Mouse (Mus musculus) layer of hippocampus, adult 18-20 months (tissue): Measurements from ENCODE around the gene P4ha2. TPM values are rescaled to one million over a fixed set of nuclear protein-coding genes. Genes with fewer than 3 reads are reported as not detected.
A peak's percentile ranks its signal among the peaks of the same experiment; 100 is the strongest.

Source experiments
- DNase-seq, 2 experiments: peaks; one replicate each; pipeline ENCODE4 v3.0.0; 2022; ENCODE audit warnings: low spot score in 2 of 2
- long read RNA-seq: library from polyadenylated mRNA; stranded (forward); transcript quantifications from one replicate; pipeline ENCODE4 v2.0.0, GENCODE M21; 2021
- total RNA-seq, 2 experiments: library from RNA; stranded (reverse); gene quantifications; 2 replicates each; pipeline ENCODE4 v1.2.3; 2021

The P4ha2 gene
- total RNA-seq, result 10 to 100 TPM; 26.9 to 30.7 TPM
- long read RNA-seq, transcript P4ha2-201 (16 exons, 2,230 nt), result minor isoform, 7 of 24 reads
- long read RNA-seq, transcript P4ha2-202 (16 exons, 2,263 nt), result major isoform, 10 of 24 reads
- long read RNA-seq, partial matches to known transcripts, result 3 of 24 reads
- long read RNA-seq, other reads (novel, unspliced or antisense), result 4 of 24 reads

GRCm38 (mm10) chr11:54100045-54100691 lies at the start of gene P4ha2:
P4ha2 (plus strand) TSS chr11:54100095.
- no peak for DNase-seq

- DNase-seq, result peak; percentile 45 to 62
Measured at GRCm38 (mm10) chr11:54050205-54050604, 49.7 kb upstream of the P4ha2 start.

- no peak for DNase-seq
Measured at GRCm38 (mm10) chr11:54051161-54051560, 48.7 kb upstream of the P4ha2 start.

GRCm38 (mm10) chr11:54052128-54052527 lies 47.8 kb upstream of the P4ha2 start:
- no peak for DNase-seq

GRCm38 (mm10) chr11:54053090-54053489 lies 46.8 kb upstream of the P4ha2 start:
- DNase-seq, result no peak

GRCm38 (mm10) chr11:54054257-54054656 lies 45.6 kb upstream of the P4ha2 start:
- peak in 1 of 2 experiments; percentile 72 for DNase-seq

- DNase-seq, result peak in 1 of 2 experiments; percentile 34
Measured at GRCm38 (mm10) chr11:54056132-54056531, 43.8 kb upstream of the P4ha2 start.

GRCm38 (mm10) chr11:54057428-54057827 lies 42.5 kb upstream of the P4ha2 start:
- DNase-seq, result no peak

- DNase-seq, result peak in 1 of 2 experiments; percentile 24
Measured at GRCm38 (mm10) chr11:54058056-54058617, 41.8 kb upstream of the P4ha2 start.

- DNase-seq, result peak in 1 of 2 experiments; percentile 66
Measured at GRCm38 (mm10) chr11:54058643-54059042, 41.3 kb upstream of the P4ha2 start.

GRCm38 (mm10) chr11:54059526-54059925 lies 40.4 kb upstream of the P4ha2 start:
- DNase-seq, result no peak

- no peak for DNase-seq
Measured at GRCm38 (mm10) chr11:54060316-54060715, 39.6 kb upstream of the P4ha2 start.

GRCm38 (mm10) chr11:54062086-54062752 lies 37.7 kb upstream of the P4ha2 start:
- DNase-seq, result no peak

- DNase-seq, result no peak
Measured at GRCm38 (mm10) chr11:54062753-54063471, 37.0 kb upstream of the P4ha2 start.

GRCm38 (mm10) chr11:54063472-54063775 lies 36.5 kb upstream of the P4ha2 start:
- no peak for DNase-seq

GRCm38 (mm10) chr11:54064412-54064978 lies 35.4 kb upstream of the P4ha2 start:
- no peak for DNase-seq

- no peak for DNase-seq
Measured at GRCm38 (mm10) chr11:54065106-54065914, 34.6 kb upstream of the P4ha2 start.

- DNase-seq, result no peak
Measured at GRCm38 (mm10) chr11:54065915-54066178, 34.0 kb upstream of the P4ha2 start.

- no peak for DNase-seq
Measured at GRCm38 (mm10) chr11:54066400-54066799, 33.5 kb upstream of the P4ha2 start.

- DNase-seq, result no peak
Measured at GRCm38 (mm10) chr11:54067318-54067995, 32.4 kb upstream of the P4ha2 start.
